Mouse (Mus musculus): ENCODE data around the gene Speer4a. TPM values are rescaled to one million over a fixed set of nuclear protein-coding genes. Genes with fewer than 3 reads are reported as not detected.
"Not testable (repeated sequence)": the region's sequence is repeated elsewhere in the genome, so short reads cannot be mapped to it uniquely, and the experiment has no call there.

The Speer4a gene
- polyA plus RNA-seq (2012), result not detected in 2 replicates

- not testable (repeated sequence) for TF ChIP-seq GATA1 (IDR thresholded peaks at IDR 0.05; ENCODE audit: low read length)
These were observed at the start of gene Speer4a for GRCm38 (mm10) chr5:26039458-26039857. Gene Speer4a (minus strand): TSS chr5:26039558.

GRCm38 (mm10) chr5:26070716-26071115 is 31.4 kb upstream of the Speer4a start:
- no peak for TF ChIP-seq GATA1 (IDR thresholded peaks at IDR 0.05; ENCODE audit: low read length)

- not testable (repeated sequence) for TF ChIP-seq GATA1 (IDR thresholded peaks at IDR 0.05; ENCODE audit: low read length)
These were observed 19.1 kb upstream of the Speer4a start, which contains the start of gene Gm7347 for GRCm38 (mm10) chr5:26058481-26058880. Gene Gm7347 (minus strand): TSS chr5:26058581.

GRCm38 (mm10) chr5:26022816-26023215 is 16.5 kb downstream of the Speer4a start, which contains the start of gene Gm5862:
Gene Gm5862 (minus strand): TSS chr5:26022916.
- TF ChIP-seq GATA1 (IDR thresholded peaks at IDR 0.05; ENCODE audit: low read length), result not testable (repeated sequence)

GRCm38 (mm10) chr5:26004698-26005097 is 34.7 kb downstream of the Speer4a start, which contains the start of gene Gm1979:
Gene Gm1979 (minus strand): TSS chr5:26004798.
- not testable (repeated sequence) for TF ChIP-seq GATA1 (IDR thresholded peaks at IDR 0.05; ENCODE audit: low read length)

- not testable (repeated sequence) for TF ChIP-seq GATA1 (IDR thresholded peaks at IDR 0.05; ENCODE audit: low read length)
These were observed 50.8 kb downstream of the Speer4a start, which contains the start of gene Gm21698 for GRCm38 (mm10) chr5:25988550-25988949. Gene Gm21698 (minus strand): TSS chr5:25988650.

Other genes with a start within 250 kb of the Speer4a start
- not detected in 2 replicates for gene Gm21663, start 97.2 kb downstream of the Speer4a start, polyA plus RNA-seq (2012)
- gene Gm21671, start 85.1 kb downstream of the Speer4a start, polyA plus RNA-seq (2012), result not detected in 2 replicates
- not detected in 2 replicates for gene Gm21680, start 66.9 kb downstream of the Speer4a start, polyA plus RNA-seq (2012)
- gene Gm21698, start 50.9 kb downstream of the Speer4a start, polyA plus RNA-seq (2012), result not detected in 2 replicates
- not detected in 2 replicates for gene Gm1979, start 34.8 kb downstream of the Speer4a start, polyA plus RNA-seq (2012)
- gene Gm5862, start 16.6 kb downstream of the Speer4a start, polyA plus RNA-seq (2012), result not detected in 2 replicates
- not detected in 2 replicates for gene Gm7347, start 19.0 kb upstream of the Speer4a start, polyA plus RNA-seq (2012)
- not detected in 2 replicates for gene Gm10471, start 49.7 kb upstream of the Speer4a start, polyA plus RNA-seq (2012)
- gene 5031410I06Rik, start 65.8 kb upstream of the Speer4a start, polyA plus RNA-seq (2012), result not detected in 2 replicates
- gene Gm10220, start 81.9 kb upstream of the Speer4a start, polyA plus RNA-seq (2012), result not detected in 2 replicates
- gene Gm7361, start 218.1 kb upstream of the Speer4a start, polyA plus RNA-seq (2012), result not detected in 2 replicates

All from G1E-ER4 (cell line).